Mouse (Mus musculus): ENCODE measurements around the gene Ypel2. TPM values are rescaled to one million over a fixed set of nuclear protein-coding genes. Genes with fewer than 3 reads are reported as not detected.

Ypel2 gene
- polyA plus RNA-seq, 1 experiment from 2014 or later, result 3.1 TPM

- Histone ChIP-seq H3K4me2 (no peak overlapping the region), H3K4me3 (ENCODE audit: low read depth, low read length) (no peak overlapping the region), H3K4me1 (replicated peaks; ENCODE audit: control insufficient read depth, insufficient read depth, low read length) (no peaks in the 10 kb centered on the region), H3K9me3 (ENCODE audit: control insufficient read depth, low read length) (no peaks in the 10 kb centered on the region), H3K27ac (ENCODE audit: low read depth, low read length) (no peak overlapping the region), H3K9ac (ENCODE audit: low read depth, low read length) (no peak overlapping the region), H3K36me3 (ENCODE audit: control insufficient read depth, insufficient read depth, low read length) (no peaks in the 10 kb centered on the region), H3K27me3 (replicated peaks; ENCODE audit: control insufficient read depth, insufficient read depth, low read length) (no peaks in the 10 kb centered on the region)
- DNase-seq (ENCODE audit: low spot score) (no peak), ATAC-seq (replicated peaks; ENCODE audit: low FRiP score) (no peak)
- 70% methylated on average over 10 of the region's 10 CpGs for WGBS
Observed at GRCm38 (mm10) chr11:87002078-87002829, 8.7 kb upstream of the Ypel2 start.

GRCm38 (mm10) chr11:87001217-87001616 lies 7.7 kb upstream of the Ypel2 start:
- no peak overlapping the region for H3K9ac ChIP-seq (ENCODE audit: low read depth, low read length)
- DNase-seq (ENCODE audit: low spot score) (no peak), ATAC-seq (replicated peaks; ENCODE audit: low FRiP score) (no peak)
- H3K36me3 ChIP-seq (ENCODE audit: control insufficient read depth, insufficient read depth, low read length), result no peaks in the 10 kb centered on the region
- no peaks in the 10 kb centered on the region for H3K9me3 ChIP-seq (ENCODE audit: control insufficient read depth, low read length)
- no peak overlapping the region for H3K4me2 ChIP-seq
- no peak overlapping the region for H3K27ac ChIP-seq (ENCODE audit: low read depth, low read length)
- 44% methylated on average over 8 of the region's 8 CpGs for WGBS
- H3K27me3 ChIP-seq (replicated peaks; ENCODE audit: control insufficient read depth, insufficient read depth, low read length), result no peaks in the 10 kb centered on the region
- no peaks in the 10 kb centered on the region for H3K4me1 ChIP-seq (replicated peaks; ENCODE audit: control insufficient read depth, insufficient read depth, low read length)
- no peak overlapping the region for H3K4me3 ChIP-seq (ENCODE audit: low read depth, low read length)

- Histone ChIP-seq H3K4me2 (no peak overlapping the region), H3K9ac (ENCODE audit: low read depth, low read length) (no peak overlapping the region), H3K27ac (ENCODE audit: low read depth, low read length) (no peak overlapping the region), H3K4me1 (replicated peaks; ENCODE audit: control insufficient read depth, insufficient read depth, low read length) (peaks cover 19% of the 10 kb centered on the region), H3K9me3 (ENCODE audit: control insufficient read depth, low read length) (no peaks in the 10 kb centered on the region), H3K27me3 (replicated peaks; ENCODE audit: control insufficient read depth, insufficient read depth, low read length) (no peaks in the 10 kb centered on the region), H3K4me3 (ENCODE audit: low read depth, low read length) (no peak overlapping the region), H3K36me3 (ENCODE audit: control insufficient read depth, insufficient read depth, low read length) (no peaks in the 10 kb centered on the region)
- ATAC-seq (replicated peaks; ENCODE audit: low FRiP score) (no peak), DNase-seq (ENCODE audit: low spot score) (no peak)
- WGBS, result 64% methylated on average over 2 of the region's 2 CpGs
Observed at GRCm38 (mm10) chr11:86996266-86996665, 2.8 kb upstream of the Ypel2 start.

- Histone ChIP-seq H3K27me3 (replicated peaks; ENCODE audit: control insufficient read depth, insufficient read depth, low read length) (no peaks in the 10 kb centered on the region), H3K9me3 (ENCODE audit: control insufficient read depth, low read length) (no peaks in the 10 kb centered on the region), H3K27ac (ENCODE audit: low read depth, low read length) (no peak overlapping the region), H3K4me1 (replicated peaks; ENCODE audit: control insufficient read depth, insufficient read depth, low read length) (peaks cover 19% of the 10 kb centered on the region), H3K36me3 (ENCODE audit: control insufficient read depth, insufficient read depth, low read length) (no peaks in the 10 kb centered on the region), H3K4me3 (ENCODE audit: low read depth, low read length) (no peak overlapping the region), H3K9ac (ENCODE audit: low read depth, low read length) (no peak overlapping the region), H3K4me2 (no peak overlapping the region)
- 43% methylated on average over 6 of the region's 6 CpGs for WGBS
- ATAC-seq (replicated peaks; ENCODE audit: low FRiP score), result no peak
- peak; percentile 45 for DNase-seq (ENCODE audit: low spot score)
Observed at GRCm38 (mm10) chr11:86995625-86996221, 2.2 kb upstream of the Ypel2 start.

GRCm38 (mm10) chr11:86994791-86995624 lies 1.5 kb upstream of the Ypel2 start:
- Histone ChIP-seq H3K9me3 (ENCODE audit: control insufficient read depth, low read length) (no peaks in the 10 kb centered on the region), H3K4me3 (ENCODE audit: low read depth, low read length) (no peak overlapping the region), H3K36me3 (ENCODE audit: control insufficient read depth, insufficient read depth, low read length) (no peaks in the 10 kb centered on the region), H3K4me2 (no peak overlapping the region; the same call in 1 of the 2 replicates), H3K4me1 (replicated peaks; ENCODE audit: control insufficient read depth, insufficient read depth, low read length) (peaks cover 19% of the 10 kb centered on the region), H3K9ac (ENCODE audit: low read depth, low read length) (no peak overlapping the region), H3K27me3 (replicated peaks; ENCODE audit: control insufficient read depth, insufficient read depth, low read length) (no peaks in the 10 kb centered on the region), H3K27ac (ENCODE audit: low read depth, low read length) (no peak overlapping the region)
- DNase-seq (ENCODE audit: low spot score) (no peak), ATAC-seq (replicated peaks; ENCODE audit: low FRiP score) (no peak)
- 49% methylated on average over 10 of the region's 10 CpGs for WGBS

- H3K9me3 ChIP-seq (ENCODE audit: control insufficient read depth, low read length), result no peaks in the 10 kb centered on the region
- H3K4me3 ChIP-seq (ENCODE audit: low read depth, low read length), result peak overlapping the region; percentile 89
- 15% methylated on average over 6 of the region's 6 CpGs for WGBS
- DNase-seq (ENCODE audit: low spot score) (no peak), ATAC-seq (replicated peaks; ENCODE audit: low FRiP score) (no peak)
- no peaks in the 10 kb centered on the region for H3K36me3 ChIP-seq (ENCODE audit: control insufficient read depth, insufficient read depth, low read length)
- peak overlapping the region; percentile 99 for H3K4me2 ChIP-seq
- H3K27ac ChIP-seq (ENCODE audit: low read depth, low read length), result no peak overlapping the region; the same call in 1 of the 2 replicates
- H3K4me1 ChIP-seq (replicated peaks; ENCODE audit: control insufficient read depth, insufficient read depth, low read length), result peaks cover 19% of the 10 kb centered on the region
- H3K9ac ChIP-seq (ENCODE audit: low read depth, low read length), result no peak overlapping the region
- H3K27me3 ChIP-seq (replicated peaks; ENCODE audit: control insufficient read depth, insufficient read depth, low read length), result no peaks in the 10 kb centered on the region
Observed at GRCm38 (mm10) chr11:86994330-86994729, 823 bp upstream of the Ypel2 start.

GRCm38 (mm10) chr11:86992461-86992988 lies 982 bp downstream of the Ypel2 start:
- peaks cover 19% of the 10 kb centered on the region for H3K4me1 ChIP-seq (replicated peaks; ENCODE audit: control insufficient read depth, insufficient read depth, low read length)
- no peak for ATAC-seq (replicated peaks; ENCODE audit: low FRiP score)

GRCm38 (mm10) chr11:86991241-86991640 lies 2.3 kb downstream of the Ypel2 start:
- Histone ChIP-seq H3K9me3 (ENCODE audit: control insufficient read depth, low read length) (no peaks in the 10 kb centered on the region), H3K36me3 (ENCODE audit: control insufficient read depth, insufficient read depth, low read length) (no peaks in the 10 kb centered on the region), H3K27me3 (replicated peaks; ENCODE audit: control insufficient read depth, insufficient read depth, low read length) (no peaks in the 10 kb centered on the region), H3K27ac (ENCODE audit: low read depth, low read length) (no peak overlapping the region), H3K4me1 (replicated peaks; ENCODE audit: control insufficient read depth, insufficient read depth, low read length) (peaks cover 19% of the 10 kb centered on the region), H3K9ac (ENCODE audit: low read depth, low read length) (no peak overlapping the region), H3K4me2 (peak overlapping the region; percentile 99; the same call in 1 of the 2 replicates), H3K4me3 (ENCODE audit: low read depth, low read length) (no peak overlapping the region)
- DNase-seq (ENCODE audit: low spot score) (no peak), ATAC-seq (replicated peaks; ENCODE audit: low FRiP score) (no peak)
- 83% methylated on average over 4 of the region's 4 CpGs for WGBS

More at GRCm38 (mm10) chr11:86992461-86992988, 982 bp downstream of the Ypel2 start:
- H3K36me3 ChIP-seq (ENCODE audit: control insufficient read depth, insufficient read depth, low read length), result no peaks in the 10 kb centered on the region
- peak overlapping the region; percentile 61 for H3K9ac ChIP-seq (ENCODE audit: low read depth, low read length)
- H3K27ac ChIP-seq (ENCODE audit: low read depth, low read length), result no peak overlapping the region
- peak overlapping the region; percentile 99 for H3K4me2 ChIP-seq
- 7% methylated on average over 13 of the region's 13 CpGs for WGBS
- H3K9me3 ChIP-seq (ENCODE audit: control insufficient read depth, low read length), result no peaks in the 10 kb centered on the region
- no peaks in the 10 kb centered on the region for H3K27me3 ChIP-seq (replicated peaks; ENCODE audit: control insufficient read depth, insufficient read depth, low read length)
- DNase-seq (ENCODE audit: low spot score), result peak; percentile 37
- H3K4me3 ChIP-seq (ENCODE audit: low read depth, low read length), result peak overlapping the region; percentile 89
